Mouse (Mus musculus) ES-CJ7 (cell line): Measurements from ENCODE around the gene Rnpc3.

ENCODE experiments used
- DNase-seq: peaks from one replicate; pipeline ENCODE4 v3.0.0; 2011; ENCODE audit warnings: low read depth, low spot score

Rnpc3 gene

DNA sequence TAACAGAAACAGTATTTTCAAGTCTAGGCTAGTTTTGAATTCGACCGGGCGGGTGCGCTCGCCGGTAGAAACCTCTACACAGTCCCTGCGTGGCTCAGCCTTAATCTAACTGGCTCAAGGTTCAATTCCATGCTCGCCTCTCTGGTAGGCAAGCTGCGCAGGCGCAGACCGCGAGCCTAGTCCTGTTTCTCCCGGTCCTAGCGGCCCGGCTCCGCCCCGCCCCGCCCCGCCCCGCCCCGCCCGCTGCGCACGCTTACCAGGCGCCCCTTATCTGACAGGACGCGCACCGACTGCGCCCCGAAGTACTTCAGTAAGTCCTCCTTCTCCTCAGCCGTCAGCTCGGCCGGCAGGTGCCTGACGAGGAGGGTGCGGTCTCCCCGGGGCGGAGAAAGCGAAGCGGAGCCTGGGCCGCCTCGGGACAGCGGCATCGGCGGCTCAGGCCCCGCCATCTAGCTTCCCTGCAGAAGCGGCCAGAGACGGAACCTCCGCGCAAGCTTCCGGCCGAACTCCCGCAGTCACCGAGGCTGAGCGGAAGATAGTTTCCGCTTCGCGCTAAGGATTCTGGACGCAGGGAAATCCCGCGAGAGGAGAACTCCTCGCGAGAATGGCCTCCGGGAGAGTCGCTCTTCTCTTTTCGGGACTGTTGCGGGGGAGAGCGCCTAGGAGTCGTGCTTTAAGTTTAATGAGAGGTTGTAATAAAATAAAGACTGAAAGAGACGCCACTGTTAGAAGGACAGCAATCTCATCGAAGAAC lies at the start of gene Rnpc3:
TSS of gene Rnpc3 (minus strand) at position 544 of the 754 bp plus-strand sequence.
- peak; percentile 96 for DNase-seq

DNA sequence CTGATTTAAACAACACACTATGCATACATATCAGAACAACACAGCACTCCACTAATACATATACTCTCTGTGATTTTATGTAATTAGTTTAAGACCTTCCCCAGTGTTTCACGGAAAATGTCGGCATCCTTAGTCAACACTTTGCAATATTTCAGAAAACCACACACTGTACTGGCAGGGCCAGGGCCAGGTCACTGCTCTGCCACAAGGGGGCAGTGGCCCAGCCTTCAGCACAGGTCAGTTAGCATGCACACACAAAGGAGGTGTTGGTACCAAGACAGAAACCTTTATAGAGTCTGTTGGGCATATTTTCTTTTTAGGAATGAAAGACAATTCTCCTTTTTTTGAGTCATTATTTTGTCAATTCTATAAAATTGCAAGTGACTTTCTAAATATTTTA lies 27.0 kb upstream of the Rnpc3 start:
- DNase-seq, result peak; percentile 58

DNA sequence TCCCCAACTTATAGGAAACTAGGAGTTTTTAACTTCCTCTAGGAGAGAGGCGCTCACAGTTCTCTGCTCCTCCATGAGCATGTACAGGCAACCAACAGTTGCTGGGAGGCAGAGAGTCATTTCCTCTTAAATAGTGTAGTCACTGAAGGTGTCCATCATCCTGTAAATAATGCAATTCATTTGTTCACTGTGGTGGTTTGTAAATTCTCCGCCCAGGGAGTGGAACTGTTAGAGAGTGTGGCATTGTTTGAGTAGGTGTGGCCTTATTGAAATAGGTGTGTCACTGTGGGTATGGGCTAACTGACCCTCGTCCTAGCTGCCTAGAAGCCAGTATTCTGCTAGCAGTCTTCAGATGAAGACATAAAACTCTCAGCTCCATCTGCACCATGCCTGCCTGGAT lies 24.4 kb upstream of the Rnpc3 start:
- peak; percentile 61 for DNase-seq

DNA sequence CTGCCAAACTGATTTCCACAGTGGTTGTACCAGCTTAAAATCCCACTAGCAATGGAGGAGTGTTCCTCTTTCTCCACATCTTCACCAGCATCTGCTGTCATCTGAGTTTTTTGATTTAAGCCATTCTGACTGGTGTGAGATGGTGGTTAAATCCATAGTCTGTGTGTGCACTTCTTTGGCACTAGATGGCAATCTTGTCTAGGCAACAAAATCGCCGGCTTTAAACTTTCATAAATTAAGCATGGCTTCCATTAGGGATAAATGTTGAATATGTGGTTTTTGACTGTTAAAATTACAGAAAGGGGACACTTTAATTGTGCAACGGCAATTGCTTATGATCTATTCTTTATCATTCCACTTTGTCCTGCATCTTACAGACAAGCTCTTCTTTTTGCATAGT lies 21.4 kb upstream of the Rnpc3 start:
- peak; percentile 26 for DNase-seq

DNA sequence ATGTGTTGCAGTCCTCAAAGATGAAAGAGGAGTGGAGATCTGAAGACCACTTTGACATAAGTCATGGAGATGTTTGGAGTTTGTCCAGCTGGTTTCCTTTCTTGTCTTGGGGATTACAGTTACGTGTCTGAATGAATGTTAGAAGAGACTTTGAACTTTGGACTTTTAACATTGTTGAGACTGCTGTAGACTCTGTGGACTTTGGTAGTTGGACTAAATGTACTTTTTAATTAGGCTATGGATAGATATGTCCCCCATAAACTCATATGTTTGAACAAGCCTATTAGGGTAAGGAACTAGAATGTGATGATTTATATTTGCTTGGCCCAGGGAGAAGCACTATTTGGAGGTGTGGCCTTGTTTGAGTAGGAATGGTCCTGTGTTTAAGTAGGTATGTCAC lies 9.6 kb upstream of the Rnpc3 start:
- no peak for DNase-seq

DNA sequence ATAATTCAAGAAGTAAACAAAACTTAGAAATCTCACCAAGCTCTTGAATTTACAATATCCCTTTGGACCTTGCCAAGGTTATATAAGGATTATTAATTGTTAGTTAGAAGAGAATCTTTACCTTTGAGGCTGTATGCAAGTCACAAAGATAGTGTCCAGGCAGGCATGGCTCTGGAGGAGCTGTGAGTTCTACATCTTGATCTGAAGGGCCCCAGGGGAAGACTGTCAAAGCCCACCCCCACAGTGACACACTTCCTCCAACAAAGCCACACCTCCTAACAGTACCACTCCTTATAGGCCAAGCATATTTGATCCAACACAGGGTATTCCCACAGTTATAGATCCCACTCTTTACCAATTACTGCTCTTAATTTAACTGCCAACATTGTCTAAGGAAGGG lies 4.3 kb upstream of the Rnpc3 start:
- DNase-seq, result no peak

DNA sequence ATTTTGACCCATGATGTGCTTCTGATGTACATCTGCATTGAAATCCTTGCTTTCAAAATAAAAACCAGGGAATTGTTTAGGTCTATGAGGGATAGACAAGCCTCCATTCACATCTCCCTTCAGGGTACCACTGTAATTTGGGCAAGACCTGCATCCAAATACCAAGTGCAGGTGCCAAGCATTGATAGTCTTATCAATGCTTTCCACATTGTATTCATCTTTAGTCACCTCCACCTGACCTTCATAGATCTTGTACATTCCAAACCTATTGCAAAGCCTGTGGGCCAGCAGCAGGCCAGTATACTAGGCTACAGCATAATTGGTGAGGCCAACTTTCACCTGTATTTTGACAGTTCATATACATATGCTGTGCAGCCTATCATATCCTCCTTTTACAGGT lies 1.7 kb upstream of the Rnpc3 start:
- DNase-seq, result no peak

DNA sequence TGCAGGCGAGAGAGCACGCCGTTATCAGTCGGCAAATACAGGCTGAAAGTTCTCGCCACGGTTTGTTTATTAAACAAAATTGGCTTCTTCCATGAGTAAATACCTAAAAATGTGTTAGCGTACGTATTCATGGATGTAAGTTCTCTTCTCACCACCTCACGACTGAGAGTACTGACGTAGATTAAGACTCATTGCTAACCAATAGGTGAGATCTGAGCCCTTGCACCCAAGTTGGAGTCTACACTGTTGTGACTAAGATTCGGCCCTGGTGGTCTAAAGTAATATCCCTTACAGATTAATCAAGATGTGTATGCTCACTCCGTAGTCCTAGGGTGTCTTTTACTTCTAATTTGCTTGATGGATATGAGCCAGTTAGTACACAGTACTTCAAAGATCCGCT lies 615 bp upstream of the Rnpc3 start:
- DNase-seq, result peak; percentile 60

DNA sequence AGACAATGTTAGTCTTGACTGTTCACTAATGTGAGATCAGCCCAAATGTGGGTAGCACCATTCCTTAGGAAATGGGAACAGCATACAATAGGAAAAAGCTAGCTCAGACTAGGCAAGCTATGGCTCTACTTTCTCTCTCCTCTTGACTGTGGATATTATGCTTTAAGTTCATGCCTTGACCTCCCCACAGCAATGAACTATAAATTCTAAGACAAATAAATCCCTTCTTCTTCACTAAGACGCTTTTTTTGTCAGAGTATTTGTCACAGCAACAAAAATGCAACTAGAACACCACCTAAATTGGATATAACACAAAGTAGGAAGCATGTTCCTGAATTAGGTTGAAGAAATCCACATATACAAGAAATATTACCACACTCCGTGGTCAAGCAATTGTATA lies 23.4 kb downstream of the Rnpc3 start, which contains the start of gene Amy1:
TSS of gene Amy1 (minus strand) at position 101 of the 400 bp plus-strand sequence.
- DNase-seq, result no peak

DNA sequence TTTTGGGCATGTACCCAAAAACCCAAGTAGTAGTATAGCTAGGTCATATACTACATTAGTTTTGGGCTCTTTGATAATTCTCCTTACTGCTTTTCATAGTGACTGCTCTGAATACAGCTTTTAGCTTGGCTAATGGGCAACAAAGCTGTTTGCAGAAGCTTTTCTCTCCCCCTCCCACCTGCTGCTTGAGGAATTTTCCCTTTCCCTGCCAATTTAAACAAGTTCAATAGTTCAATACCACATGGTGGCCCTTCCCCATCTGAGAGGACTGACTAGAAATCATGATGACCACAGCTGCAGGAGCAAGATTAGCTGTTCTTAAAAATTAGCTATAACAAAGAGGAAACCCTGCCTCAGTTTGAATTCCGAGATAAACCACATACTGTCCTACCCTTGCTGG lies 39.1 kb downstream of the Rnpc3 start:
- DNase-seq, result no peak

DNA sequence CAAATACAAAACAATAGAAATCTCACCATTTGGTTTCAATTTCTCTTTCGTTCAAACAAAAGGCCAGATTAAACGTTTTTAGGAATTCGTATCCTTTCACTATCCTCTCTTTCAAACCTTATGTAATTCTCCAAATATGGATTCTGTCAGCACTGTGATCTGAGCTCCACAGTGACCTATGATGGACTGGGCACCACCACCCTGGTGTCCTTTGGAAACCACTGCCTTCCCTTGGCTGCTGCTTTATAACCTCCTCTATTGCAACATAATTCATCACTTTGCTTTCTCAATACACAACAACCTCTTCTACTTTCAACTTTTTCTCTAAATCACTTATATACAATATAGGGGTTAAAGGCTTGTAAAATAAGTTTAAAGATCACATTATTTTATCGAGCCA lies 55.4 kb downstream of the Rnpc3 start:
- DNase-seq, result no peak

DNA sequence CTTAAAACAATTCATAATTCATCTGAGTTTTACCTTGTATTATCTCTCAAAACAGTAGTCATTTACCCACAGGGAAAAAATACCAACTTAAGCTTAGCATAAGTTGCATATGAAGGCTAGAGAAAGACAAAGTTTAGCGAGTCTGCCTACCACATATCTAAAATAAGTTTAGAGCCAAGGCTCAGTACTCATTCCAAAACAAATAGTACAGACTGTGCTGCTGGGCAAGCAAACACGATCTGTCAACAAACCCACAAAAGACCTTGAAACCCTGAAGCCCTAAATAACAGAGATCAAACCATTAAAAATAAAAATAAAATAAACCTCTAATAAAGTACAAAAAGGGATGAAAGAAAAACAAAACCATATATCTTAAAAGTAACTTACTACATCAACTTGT lies 55.8 kb downstream of the Rnpc3 start:
- no peak for DNase-seq

DNA sequence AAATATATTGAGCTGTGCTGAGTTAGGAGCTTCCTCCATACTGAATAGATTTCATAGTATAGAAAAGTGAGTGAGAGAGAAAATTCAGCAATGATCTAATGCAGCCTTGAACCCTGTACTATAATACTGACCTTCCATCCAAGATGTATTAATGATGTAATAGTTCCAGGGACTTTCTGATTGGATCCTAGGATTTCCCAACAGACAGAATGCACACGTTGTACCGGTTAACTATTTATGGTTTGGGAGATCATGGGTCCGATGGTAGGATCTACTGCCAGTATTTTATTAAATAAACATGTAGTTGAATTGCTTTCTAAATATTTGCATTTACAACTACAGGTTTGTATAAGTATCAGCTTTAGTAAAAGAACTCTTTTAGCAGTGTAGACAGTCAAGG lies 57.8 kb downstream of the Rnpc3 start:
- no peak for DNase-seq
